ENCODE assay signal across 21 mouse cellular contexts in the genomic region with DNA sequence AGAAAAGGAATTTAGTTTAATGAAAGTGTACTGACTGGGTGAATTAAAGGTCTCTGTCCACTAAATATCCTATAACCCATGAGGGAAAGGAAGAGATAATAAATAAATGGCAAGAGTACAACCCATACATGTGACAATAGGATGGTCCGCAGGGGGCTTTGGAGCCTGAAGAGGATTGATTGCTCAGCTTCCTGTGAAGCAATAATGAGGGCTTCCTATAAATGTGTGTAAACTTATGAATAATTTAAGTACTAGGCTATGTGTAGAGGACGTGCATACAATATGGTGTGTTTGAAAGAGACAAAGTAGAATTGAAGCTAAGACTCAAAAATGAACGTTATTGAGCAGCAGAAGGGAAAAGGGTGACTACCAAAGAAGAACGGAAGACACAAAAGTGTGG.
DNase-seq lines count a peak whose midpoint lies in the region; ATAC-seq lines count a peak whose summit lies in the region.
"Had no signal": no experiment of that assay in that cellular context is flagged by ENCODE, and none has a peak within 500 bp of the region (broad histone marks: within the 10 kb centered on the region; RNA-seq: fewer than 3 reads in every experiment).

No protein-coding gene starts in this region.

- H3K9ac ChIP-seq in hindbrain, embryonic 11.5 days (ENCODE audit: low read depth, low read length): no peak overlapping the region
- no peak overlapping the region for H3K9ac ChIP-seq in neural tube, embryonic 12.5 days
- H3K9ac ChIP-seq in neural tube, embryonic 14.5 days (replicated peaks; ENCODE audit: low read depth, low read length): no peak overlapping the region
- no peak overlapping the region for H3K9ac ChIP-seq in neural tube, embryonic 15.5 days (replicated peaks)

- 70% methylated on average over 4 of the region's 4 CpGs for WGBS in hindbrain, embryonic 11.5 days
- WGBS in hindbrain, embryonic 10.5 days: 82% methylated on average over 4 of the region's 4 CpGs
- 62% methylated on average over 4 of the region's 4 CpGs for whole genome bisulfite sequencing in neural tube, embryonic 12.5 days
- 56% methylated on average over 4 of the region's 4 CpGs for WGBS in neural tube, embryonic 14.5 days
- WGBS in neural tube, embryonic 15.5 days: 48% methylated on average over 4 of the region's 4 CpGs

- no peaks in the 10 kb centered on the region for H3K27me3 ChIP-seq in hindbrain, embryonic 11.5 days (ENCODE audit: control insufficient read depth, insufficient read depth, low read length)
- no peaks in the 10 kb centered on the region for H3K27me3 ChIP-seq in hindbrain, embryonic 10.5 days (ENCODE audit: insufficient read depth, poor library complexity, severe bottlenecking)
- H3K27me3 ChIP-seq in neural tube, embryonic 12.5 days (replicated peaks): no peaks in the 10 kb centered on the region
- no peaks in the 10 kb centered on the region for H3K27me3 ChIP-seq in neural tube, embryonic 14.5 days (ENCODE audit: control insufficient read depth, insufficient read depth, low read length)
- H3K27me3 ChIP-seq in neural tube, embryonic 15.5 days (replicated peaks): no peaks in the 10 kb centered on the region
- H3K27me3 ChIP-seq: CH12.LX had no signal

- no peak overlapping the region for H3K4me2 ChIP-seq in hindbrain, embryonic 11.5 days (replicated peaks; ENCODE audit: low read depth, low read length)
- H3K4me2 ChIP-seq in neural tube, embryonic 12.5 days (replicated peaks): no peak overlapping the region
- no peak overlapping the region for H3K4me2 ChIP-seq in neural tube, embryonic 14.5 days (ENCODE audit: low read depth, low read length)
- no peak overlapping the region for H3K4me2 ChIP-seq in neural tube, embryonic 15.5 days

- H3K27ac ChIP-seq in hindbrain, embryonic 11.5 days (ENCODE audit: low read depth, low read length): no peak overlapping the region
- H3K27ac ChIP-seq in hindbrain, embryonic 10.5 days: no peak overlapping the region
- H3K27ac ChIP-seq in neural tube, embryonic 12.5 days: no peak overlapping the region
- no peak overlapping the region for H3K27ac ChIP-seq in neural tube, embryonic 14.5 days (ENCODE audit: low read depth, low read length)
- no peak overlapping the region for H3K27ac ChIP-seq in neural tube, embryonic 15.5 days (replicated peaks)

- H3K9me3 ChIP-seq in hindbrain, embryonic 11.5 days (ENCODE audit: control insufficient read depth, low read length): no peaks in the 10 kb centered on the region
- H3K9me3 ChIP-seq in hindbrain, embryonic 10.5 days: no peaks in the 10 kb centered on the region
- H3K9me3 ChIP-seq in neural tube, embryonic 12.5 days: no peaks in the 10 kb centered on the region
- no peaks in the 10 kb centered on the region for H3K9me3 ChIP-seq in neural tube, embryonic 14.5 days (ENCODE audit: control insufficient read depth, low read length)
- H3K9me3 ChIP-seq in neural tube, embryonic 15.5 days (replicated peaks): no peaks in the 10 kb centered on the region

- no peaks in the 10 kb centered on the region for H3K4me1 ChIP-seq in hindbrain, embryonic 11.5 days (replicated peaks; ENCODE audit: control insufficient read depth, insufficient read depth, low read length)
- H3K4me1 ChIP-seq in hindbrain, embryonic 10.5 days (replicated peaks): no peaks in the 10 kb centered on the region
- no peaks in the 10 kb centered on the region for H3K4me1 ChIP-seq in neural tube, embryonic 12.5 days
- H3K4me1 ChIP-seq in neural tube, embryonic 14.5 days (ENCODE audit: control insufficient read depth, insufficient read depth, low read length): no peaks in the 10 kb centered on the region
- no peaks in the 10 kb centered on the region for H3K4me1 ChIP-seq in neural tube, embryonic 15.5 days

- ATAC-seq in hindbrain, embryonic 11.5 days (ENCODE audit: low FRiP score): peak; percentile 56; the same call in 1 of the 2 replicates
- peak; percentile 80 for ATAC-seq in neural tube, embryonic 12.5 days (ENCODE audit: low FRiP score, low read depth)
- peak; percentile 41; the same call in 1 of the 2 replicates for ATAC-seq in neural tube, embryonic 14.5 days (ENCODE audit: low read depth)
- ATAC-seq in neural tube, embryonic 15.5 days (ENCODE audit: low FRiP score): no peak
- ATAC-seq: activated CD4-positive, CD25-positive, alpha-beta regulatory T cell, adult 4 months; CD4-positive, CD25-positive, alpha-beta regulatory T cell, adult 4 months; Patski had no signal

- no peak for DNase-seq in hindbrain, embryonic 11.5 days (ENCODE audit: low spot score)
- no peak for DNase-seq in hindbrain, embryonic 10.5 days (ENCODE audit: low spot score)
- no peak for DNase-seq in neural tube, embryonic 10.5 days (ENCODE audit: extremely low spot score, low spot score)
- DNase-seq: adrenal gland, adult 2 months; adrenal gland, adult 8-10 months; adrenal gland, postnatal 10 days; adrenal gland, postnatal 14 days; adrenal gland, postnatal 25 days; adrenal gland, postnatal 36 days; B cell, adult 2 months; cerebellum, adult 11 months; cerebellum, adult 11-12 months; cerebellum, adult 18-20 months had no signal

- no peak overlapping the region for H3K4me3 ChIP-seq in hindbrain, embryonic 11.5 days (ENCODE audit: low read depth, low read length)
- H3K4me3 ChIP-seq in hindbrain, embryonic 10.5 days: no peak overlapping the region
- no peak overlapping the region for H3K4me3 ChIP-seq in neural tube, embryonic 12.5 days
- H3K4me3 ChIP-seq in neural tube, embryonic 14.5 days (ENCODE audit: low read depth, low read length): no peak overlapping the region
- H3K4me3 ChIP-seq in neural tube, embryonic 15.5 days (replicated peaks): no peak overlapping the region

- no peaks in the 10 kb centered on the region for H3K36me3 ChIP-seq in hindbrain, embryonic 11.5 days (ENCODE audit: control insufficient read depth, insufficient read depth, low read length)
- H3K36me3 ChIP-seq in hindbrain, embryonic 10.5 days: no peaks in the 10 kb centered on the region
- no peaks in the 10 kb centered on the region for H3K36me3 ChIP-seq in neural tube, embryonic 12.5 days
- no peaks in the 10 kb centered on the region for H3K36me3 ChIP-seq in neural tube, embryonic 14.5 days (ENCODE audit: control insufficient read depth, insufficient read depth, low read length)
- H3K36me3 ChIP-seq in neural tube, embryonic 15.5 days: no peaks in the 10 kb centered on the region
- H3K36me3 ChIP-seq: G1E had no signal
